Mouse (Mus musculus) lung, embryonic 16.5 days (tissue): ENCODE data around the gene Metap1d. TPM values are rescaled to one million over a fixed set of nuclear protein-coding genes. Genes with fewer than 3 reads are reported as not detected.
A peak's percentile ranks its signal among the peaks of the same experiment; 100 is the strongest.

Experiments used
- ATAC-seq: fragments of 200-750 bp; cut with Nextera tagmentation; 2 replicates; pipeline ENCODE4 v1.8.0; 2017; ENCODE audit warnings: low read depth, mild to moderate bottlenecking, moderate library complexity
- H3K27ac ChIP-seq: fragments of 300-500 bp; sonication (generic); 2 replicates; pipeline ENCODE4 v1.5.1; 2014; ENCODE audit warnings: mild to moderate bottlenecking, control low read depth, low read length
- H3K27me3 ChIP-seq: fragments of 300-500 bp; sonication (generic); 2 replicates; pipeline ENCODE4 v1.6.1; 2014; ENCODE audit warnings: low read depth, low read length, mixed read lengths; ENCODE audit not compliant: control insufficient read depth, insufficient read depth
- H3K36me3 ChIP-seq: fragments of 300-500 bp; sonication (generic); 2 replicates; pipeline ENCODE4 v1.6.1; 2014; ENCODE audit warnings: low read length; ENCODE audit not compliant: control insufficient read depth, insufficient read depth
- H3K4me1 ChIP-seq: fragments of 300-500 bp; sonication (generic); replicated peaks from 2 replicates; pipeline ENCODE4 v1.6.1; 2014; ENCODE audit warnings: low read length, mixed read lengths; ENCODE audit not compliant: control insufficient read depth, insufficient read depth
- H3K4me2 ChIP-seq: fragments of 300-500 bp; sonication (generic); 2 replicates; pipeline ENCODE4 v1.6.1; 2014; ENCODE audit warnings: low read depth, low read length, control low read depth
- H3K4me3 ChIP-seq: fragments of 300-500 bp; sonication (generic); 2 replicates; pipeline ENCODE4 v1.5.1; 2014; ENCODE audit warnings: mild to moderate bottlenecking, low read length, control low read depth
- H3K9ac ChIP-seq: fragments of 300-500 bp; sonication (generic); 2 replicates; pipeline ENCODE4 v1.6.1; 2014; ENCODE audit warnings: low read length, control low read depth
- H3K9me3 ChIP-seq: fragments of 300-500 bp; sonication (generic); 2 replicates; pipeline ENCODE4 v1.6.1; 2016; ENCODE audit warnings: low read length; ENCODE audit not compliant: control insufficient read depth
- WGBS: fragments of 180-500 bp; shearing (Covaris S2); extraction: QIAGEN DNeasy Blood & Tissue Kit; methylation state at CpG from one replicate; pipeline ENCODE4 v1.1.7; 2014; 5-methylcytosine and 5-hydroxymethylcytosine counted together
- polyA plus RNA-seq: library from polyadenylated mRNA; unstranded; fragments of >200 nt; fragmentation: Nextera tagmentation; extraction: Ambion mirVana; gene quantifications from 2 replicates; pipeline ENCODE4 v1.2.1, GENCODE M21; 2015

Metap1d gene
- polyA plus RNA-seq, 1 experiment from 2014 or later = 36.2 TPM

GRCm38 (mm10) chr2:71449604-71450003, 3.5 kb upstream of the Metap1d start:
- WGBS = 7% methylated on average over 2 of the region's 2 CpGs
- ATAC-seq = no peak
- H3K27ac ChIP-seq = no peak overlapping the region
- H3K4me2 ChIP-seq = no peak overlapping the region
- no peaks in the 10 kb centered on the region for H3K36me3 ChIP-seq
- H3K9ac ChIP-seq = no peak overlapping the region
- peaks cover 2% of the 10 kb centered on the region; the same call in 1 of the 2 replicates for H3K4me1 ChIP-seq
- no peak overlapping the region for H3K4me3 ChIP-seq
- H3K27me3 ChIP-seq = no peaks in the 10 kb centered on the region; the same call in 1 of the 2 replicates
- no peaks in the 10 kb centered on the region for H3K9me3 ChIP-seq

- Histone ChIP-seq H3K9ac (no peak overlapping the region), H3K4me3 (no peak overlapping the region), H3K4me2 (no peak overlapping the region), H3K27ac (no peak overlapping the region), H3K4me1 (peaks cover 2% of the 10 kb centered on the region; the same call in 1 of the 2 replicates), H3K36me3 (no peaks in the 10 kb centered on the region), H3K27me3 (no peaks in the 10 kb centered on the region; the same call in 1 of the 2 replicates), H3K9me3 (no peaks in the 10 kb centered on the region)
- no peak for ATAC-seq
- 61% methylated on average over 5 of the region's 5 CpGs for WGBS
Observed at GRCm38 (mm10) chr2:71451761-71452160, 1.3 kb upstream of the Metap1d start.

GRCm38 (mm10) chr2:71453917-71454260, 813 bp downstream of the Metap1d start:
- Histone ChIP-seq H3K9ac (peak overlapping the region; percentile 71), H3K4me3 (peak overlapping the region; percentile 63), H3K4me2 (peak overlapping the region; percentile 84), H3K27ac (no peak overlapping the region), H3K4me1 (peaks cover 2% of the 10 kb centered on the region; the same call in 1 of the 2 replicates), H3K9me3 (no peaks in the 10 kb centered on the region), H3K36me3 (no peaks in the 10 kb centered on the region), H3K27me3 (no peaks in the 10 kb centered on the region; the same call in 1 of the 2 replicates)
- 33% methylated on average over 4 of the region's 4 CpGs for WGBS
- no peak for ATAC-seq

GRCm38 (mm10) chr2:71458624-71459023, 5.5 kb downstream of the Metap1d start:
- Histone ChIP-seq H3K4me3 (no peak overlapping the region), H3K27ac (no peak overlapping the region), H3K4me2 (no peak overlapping the region), H3K9me3 (no peaks in the 10 kb centered on the region), H3K36me3 (no peaks in the 10 kb centered on the region), H3K4me1 (0 out of 2 replicates have a peak, but pooled peaks cover 2% of the 10 kb centered on the region), H3K27me3 (no peaks in the 10 kb centered on the region), H3K9ac (no peak overlapping the region)
- ATAC-seq = no peak
- 63% methylated on average over 13 of the region's 13 CpGs for WGBS

- Histone ChIP-seq H3K27ac (no peak overlapping the region), H3K4me3 (no peak overlapping the region), H3K27me3 (no peaks in the 10 kb centered on the region), H3K4me1 (no peaks in the 10 kb centered on the region), H3K4me2 (no peak overlapping the region), H3K9me3 (no peaks in the 10 kb centered on the region), H3K9ac (no peak overlapping the region), H3K36me3 (no peaks in the 10 kb centered on the region)
- WGBS = 90% methylated on average over 1 of the region's 1 CpGs
- ATAC-seq = no peak
Observed at GRCm38 (mm10) chr2:71459659-71460058, 6.6 kb downstream of the Metap1d start.

GRCm38 (mm10) chr2:71461139-71461538, 8.1 kb downstream of the Metap1d start:
- Histone ChIP-seq H3K27ac (no peak overlapping the region), H3K9ac (no peak overlapping the region), H3K4me1 (no peaks in the 10 kb centered on the region), H3K27me3 (no peaks in the 10 kb centered on the region), H3K4me2 (no peak overlapping the region), H3K9me3 (no peaks in the 10 kb centered on the region), H3K36me3 (no peaks in the 10 kb centered on the region), H3K4me3 (no peak overlapping the region)
- no peak for ATAC-seq
- WGBS = 67% methylated on average over 5 of the region's 6 CpGs

GRCm38 (mm10) chr2:71461589-71461988, 8.5 kb downstream of the Metap1d start:
- Histone ChIP-seq H3K4me3 (no peak overlapping the region), H3K4me2 (no peak overlapping the region), H3K9ac (no peak overlapping the region), H3K9me3 (no peaks in the 10 kb centered on the region), H3K27ac (no peak overlapping the region), H3K4me1 (no peaks in the 10 kb centered on the region), H3K36me3 (no peaks in the 10 kb centered on the region), H3K27me3 (no peaks in the 10 kb centered on the region)
- no peak for ATAC-seq
- 63% methylated on average over 7 of the region's 7 CpGs for WGBS

GRCm38 (mm10) chr2:71462066-71462465, 9.0 kb downstream of the Metap1d start:
- Histone ChIP-seq H3K4me2 (no peak overlapping the region), H3K27me3 (no peaks in the 10 kb centered on the region), H3K9ac (no peak overlapping the region), H3K4me3 (no peak overlapping the region), H3K27ac (no peak overlapping the region), H3K36me3 (no peaks in the 10 kb centered on the region), H3K9me3 (no peaks in the 10 kb centered on the region), H3K4me1 (no peaks in the 10 kb centered on the region)
- WGBS = 85% methylated on average over 4 of the region's 4 CpGs
- ATAC-seq = no peak

- H3K4me3 ChIP-seq = no peak overlapping the region
- ATAC-seq = no peak
- H3K27me3 ChIP-seq = no peaks in the 10 kb centered on the region
- H3K9me3 ChIP-seq = no peaks in the 10 kb centered on the region
- H3K9ac ChIP-seq = no peak overlapping the region
- no peaks in the 10 kb centered on the region for H3K36me3 ChIP-seq
- no peaks in the 10 kb centered on the region for H3K4me1 ChIP-seq
- WGBS = 69% methylated on average over 3 of the region's 3 CpGs
- H3K27ac ChIP-seq = no peak overlapping the region
- no peak overlapping the region for H3K4me2 ChIP-seq
Observed at GRCm38 (mm10) chr2:71462553-71462952, 9.5 kb downstream of the Metap1d start.

- Histone ChIP-seq H3K9me3 (no peaks in the 10 kb centered on the region), H3K9ac (no peak overlapping the region), H3K4me3 (no peak overlapping the region), H3K36me3 (no peaks in the 10 kb centered on the region), H3K4me1 (no peaks in the 10 kb centered on the region), H3K27ac (no peak overlapping the region), H3K4me2 (no peak overlapping the region), H3K27me3 (no peaks in the 10 kb centered on the region)
- 26% methylated on average over 6 of the region's 6 CpGs for WGBS
- ATAC-seq = no peak
Observed at GRCm38 (mm10) chr2:71466103-71466502, 13.0 kb downstream of the Metap1d start.
